Mouse (Mus musculus) 3134 (cell line): Measurements from ENCODE around the gene 1700025C18Rik.

Source experiments
- DNase-seq: peaks from one replicate; pipeline ENCODE4 v3.0.0-alpha.2; 2011; ENCODE audit warnings: low spot score; ENCODE audit not compliant: insufficient read length; ENCODE audit errors: extremely low read depth

The 1700025C18Rik gene

DNA sequence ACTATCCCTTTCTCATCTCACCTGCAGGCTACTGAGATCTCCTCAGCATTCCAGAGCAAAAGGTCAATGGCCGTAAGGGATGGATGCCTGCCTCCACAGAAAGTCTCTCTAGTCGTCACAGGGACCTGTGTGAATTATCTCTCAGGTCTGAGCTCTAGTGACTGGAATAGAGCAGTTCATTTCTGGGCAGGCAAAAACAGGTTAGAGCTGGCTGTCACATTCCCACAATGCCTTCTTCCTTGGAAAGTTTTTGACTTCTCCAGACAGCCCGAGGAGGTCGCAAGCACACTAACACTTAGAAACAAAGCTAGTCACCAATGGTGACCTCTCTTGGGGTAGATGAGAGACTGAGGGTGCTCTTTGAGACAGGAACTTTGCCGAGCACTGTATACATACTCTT is 48.4 kb downstream of the 1700025C18Rik start:
- DNase-seq, result no peak

DNA sequence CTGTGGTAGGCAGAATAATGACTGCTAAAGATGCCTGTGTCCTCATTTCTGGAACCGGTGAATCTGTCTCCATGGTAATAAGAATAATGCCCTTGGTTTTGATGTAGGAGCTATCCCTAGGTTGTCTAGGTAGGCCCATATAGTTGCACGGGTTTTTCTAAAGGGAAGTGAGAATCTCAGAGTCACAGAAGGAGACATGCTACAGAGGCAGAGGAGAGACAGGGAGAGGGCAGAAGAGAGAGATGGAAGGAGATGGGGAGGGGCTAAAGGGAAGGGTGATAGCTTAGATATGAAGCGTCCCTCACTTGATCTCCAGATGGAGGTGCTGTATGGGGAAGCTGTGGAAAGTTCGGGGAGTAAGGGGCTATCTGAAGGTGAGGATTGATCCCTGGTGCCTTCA is 53.1 kb downstream of the 1700025C18Rik start:
- no peak for DNase-seq

DNA sequence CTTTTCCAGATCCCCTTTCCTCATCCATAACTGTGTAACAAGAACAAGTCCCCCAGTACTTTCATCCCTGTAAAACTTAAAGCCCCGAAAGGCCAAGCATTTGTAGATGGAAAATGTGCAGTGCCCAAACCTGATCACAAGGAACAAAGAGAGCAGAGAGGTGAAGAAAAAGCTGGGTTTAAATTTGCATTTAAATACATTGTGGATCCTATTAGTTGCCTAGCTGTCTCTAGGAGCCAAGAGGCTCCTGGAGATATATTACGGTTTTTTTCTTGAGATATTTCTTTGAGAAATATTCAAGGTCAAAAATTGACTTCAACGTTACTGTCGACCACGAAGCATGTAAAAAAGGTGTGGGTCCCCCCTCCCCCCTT is 55.5 kb downstream of the 1700025C18Rik start:
- DNase-seq, result no peak

DNA sequence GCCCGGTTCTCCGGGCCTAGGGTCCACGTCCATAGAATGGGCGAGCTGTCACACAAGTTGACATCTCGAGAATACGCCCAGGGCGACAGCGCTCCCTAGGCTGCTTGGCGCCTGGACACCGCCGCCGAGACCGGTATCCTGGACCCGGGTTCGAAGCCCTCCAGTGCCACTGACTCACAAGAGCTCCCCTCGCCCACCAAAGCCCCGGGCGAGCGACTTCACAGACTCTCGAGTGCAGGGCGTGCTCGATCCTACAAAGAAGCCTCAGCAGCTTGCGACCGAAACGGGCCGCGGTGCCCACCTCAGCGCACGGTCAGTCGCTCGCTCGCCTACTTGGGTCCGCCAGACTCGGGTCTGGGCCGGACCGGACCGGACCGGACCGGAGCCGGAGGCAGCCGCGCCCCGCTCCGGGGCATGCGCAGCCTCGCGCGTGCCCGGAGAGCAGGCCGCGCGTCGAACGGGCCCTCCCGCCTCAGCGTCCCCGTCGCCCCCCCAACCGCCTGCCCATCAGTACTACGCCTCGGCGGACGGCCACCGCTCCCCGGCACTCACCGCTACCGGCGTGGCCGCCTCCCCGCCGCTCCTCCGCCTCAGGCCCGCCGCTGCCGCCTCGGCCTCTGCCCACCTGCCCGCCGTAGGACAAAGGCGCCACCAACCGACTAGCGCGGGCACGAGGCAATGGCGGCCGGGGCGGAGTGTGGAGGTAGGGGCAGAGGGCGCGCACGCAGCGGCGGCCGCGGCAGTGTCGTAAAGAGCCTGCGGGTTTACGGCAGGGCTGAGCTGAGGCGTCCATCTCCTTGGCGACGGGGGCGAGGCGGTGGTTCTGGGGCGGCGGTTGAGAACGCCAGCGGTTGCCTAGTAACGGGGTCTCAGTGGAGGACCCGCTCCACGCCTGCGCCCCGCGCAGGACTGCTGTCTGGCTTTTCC is 56.2 kb downstream of the 1700025C18Rik start, which contains the start of gene Ncoa5:
Gene Ncoa5, minus strand, starts transcription at position 737 of the 927 bp plus-strand sequence.
- DNase-seq, result peak; percentile 94

DNA sequence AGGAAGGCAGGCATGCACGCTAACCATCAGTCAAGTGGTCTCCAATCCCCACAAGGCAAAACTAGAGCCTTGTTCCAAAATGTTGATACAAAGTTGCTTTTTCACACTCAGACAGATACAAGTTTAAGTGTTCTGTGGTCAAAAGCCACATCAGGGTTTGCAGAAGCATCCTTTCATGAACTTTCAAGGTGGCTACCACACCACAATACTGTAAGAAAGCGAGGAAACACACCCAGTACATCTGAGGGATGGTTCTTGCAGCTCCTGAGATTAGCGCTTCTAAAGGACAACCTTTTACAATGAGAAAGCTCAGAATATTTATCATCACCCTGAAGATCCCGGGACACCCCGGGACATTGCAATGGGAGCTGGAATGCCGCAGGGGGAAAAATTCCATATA is 57.2 kb downstream of the 1700025C18Rik start:
- no peak for DNase-seq

DNA sequence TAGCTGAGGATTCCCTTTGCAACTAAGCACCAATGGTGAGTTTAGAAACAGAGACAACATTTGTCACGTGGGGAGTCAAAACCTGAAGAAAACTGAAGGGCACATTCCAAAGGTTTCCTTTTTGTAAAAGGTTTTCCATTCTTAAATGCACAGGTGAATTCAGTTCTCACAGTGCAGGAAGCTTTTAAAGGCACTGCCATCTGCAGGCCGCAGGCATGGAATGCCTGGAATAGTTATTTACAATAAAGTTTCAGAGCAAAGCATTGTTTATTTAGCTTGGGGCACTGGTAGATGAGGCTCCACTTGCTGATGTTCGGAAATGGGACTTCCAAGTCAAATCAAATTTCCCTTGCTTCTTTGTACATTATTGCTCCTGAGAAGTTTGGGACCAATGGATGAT is 58.0 kb downstream of the 1700025C18Rik start:
- DNase-seq, result no peak
